Mouse (Mus musculus) thymus, adult 2 months (tissue): ENCODE measurements at regions not wholly inside any gene's neighbourhood (a gene's known extent, or its start where the extent isn't known, plus 50 kb on each side); places are given as distances from the start of the nearest gene placed in this dataset.

Source experiments
- CTCF ChIP-seq: fragments of 200-500 bp; IDR thresholded peaks from 2 replicates; pipeline ENCODE4 v1.5.1; 2012; ENCODE audit warnings: mild to moderate bottlenecking, control low read depth, low read length, moderate library complexity, borderline replicate concordance; ENCODE audit not compliant: control insufficient read depth, poor library complexity, insufficient read depth; ENCODE audit errors: extremely low read depth
- POLR2A ChIP-seq: fragments of 200-500 bp; IDR thresholded peaks from 2 replicates; pipeline ENCODE4 v1.6.1; 2012; ENCODE audit warnings: mild to moderate bottlenecking, low read length, control low read depth, moderate library complexity; ENCODE audit not compliant: control insufficient read depth, poor library complexity, insufficient read depth; ENCODE audit errors: extremely low read depth

GRCm38 (mm10) chr2:16820442-16820841 is 464.3 kb downstream of the Plxdc2 start:
- TF ChIP-seq POLR2A = no peak
- TF ChIP-seq CTCF = no peak
